Mouse (Mus musculus) cerebellum, postnatal 36 days (tissue): ENCODE measurements around the gene Tob2.

ENCODE experiments used
- DNase-seq, 2 experiments: peaks; one replicate each; pipeline ENCODE4 v3.0.0; 2021 to 2022; ENCODE audit warnings: mixed read lengths in 2 of 2

The Tob2 gene

DNA sequence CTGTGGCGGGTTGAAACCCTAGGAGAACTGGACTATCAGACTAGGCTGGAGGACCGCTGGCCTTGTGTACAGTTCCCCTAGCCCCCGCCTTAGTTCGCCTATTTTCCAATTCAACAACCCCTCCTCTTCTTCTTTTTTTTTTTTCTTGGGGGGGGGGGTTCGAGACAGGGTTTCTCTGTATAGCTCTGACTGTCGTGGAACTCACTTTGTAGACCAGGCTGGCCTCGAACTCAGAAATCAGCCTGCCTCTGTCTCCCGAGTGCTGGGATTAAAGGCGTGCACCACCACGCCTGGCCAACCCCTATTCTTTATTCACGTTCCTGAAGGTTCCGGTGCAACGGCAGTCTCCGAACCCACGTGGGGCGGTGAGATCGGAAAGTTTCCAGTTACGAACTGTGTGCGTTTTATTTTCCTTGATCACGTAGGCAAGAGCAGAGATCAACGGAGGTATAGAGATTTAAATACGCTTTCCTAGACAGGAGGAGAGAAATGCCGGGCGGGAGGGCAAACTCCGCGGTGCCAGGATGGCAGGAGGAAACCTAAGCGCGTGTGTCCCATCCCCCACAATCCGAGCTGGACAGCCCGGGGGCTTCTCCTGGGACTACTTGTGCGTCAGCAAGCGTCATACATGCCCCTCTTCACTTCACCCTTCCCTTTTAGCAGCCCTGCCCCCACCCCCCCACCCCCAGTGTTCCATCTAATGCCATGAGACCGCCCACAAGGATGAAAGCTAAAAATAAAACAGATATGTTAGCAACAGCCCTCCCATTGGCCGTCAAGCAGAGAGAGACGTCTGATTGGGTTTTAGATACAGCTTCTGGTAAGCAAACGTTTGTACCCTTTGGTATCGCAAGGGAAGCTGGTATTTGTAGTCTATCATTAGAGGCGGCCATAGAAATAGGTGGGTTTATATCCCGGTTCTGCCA is 997 bp upstream of the Tob2 start:
- DNase-seq: peak; percentile 78 to 86

DNA sequence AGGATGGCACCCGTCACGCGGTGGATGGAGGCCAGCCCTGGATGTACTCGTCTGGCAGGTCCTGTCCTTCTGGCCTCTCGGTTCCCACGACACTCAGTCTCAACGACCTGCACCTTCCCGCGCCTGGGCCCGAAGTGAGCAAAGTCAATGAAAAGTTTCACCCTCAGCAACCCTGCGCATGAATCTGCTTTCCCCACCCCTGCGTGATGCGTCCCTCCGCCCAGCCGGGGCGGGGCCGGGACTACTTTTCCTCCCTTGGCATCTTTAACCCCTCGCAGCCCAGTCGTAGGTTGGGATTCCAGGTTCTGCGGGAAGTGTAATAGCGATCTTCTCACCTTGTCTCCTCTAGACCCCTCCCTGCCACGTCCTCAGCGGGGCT is 469 bp downstream of the Tob2 start:
- peak; percentile 93 to 96 for DNase-seq

DNA sequence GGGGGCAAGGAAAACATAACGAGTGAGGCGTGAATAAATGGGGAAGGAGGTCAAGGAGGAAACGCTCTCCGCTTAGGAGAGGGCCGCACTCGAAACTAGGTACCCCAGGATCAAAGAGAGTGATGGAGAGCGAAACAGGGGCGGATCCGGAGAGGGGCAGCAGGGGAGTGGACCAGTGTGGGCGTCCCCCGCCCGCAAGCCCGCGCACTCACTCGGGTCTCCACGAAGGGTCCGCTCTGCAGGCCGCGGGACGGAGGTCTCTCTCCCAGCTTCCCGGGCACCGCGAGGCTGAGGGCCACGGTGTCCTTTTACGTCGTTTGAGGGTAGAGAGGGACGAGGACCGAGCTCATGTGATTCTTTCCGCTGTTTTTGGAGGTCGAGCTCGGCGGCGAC is 876 bp downstream of the Tob2 start:
- no peak for DNase-seq

DNA sequence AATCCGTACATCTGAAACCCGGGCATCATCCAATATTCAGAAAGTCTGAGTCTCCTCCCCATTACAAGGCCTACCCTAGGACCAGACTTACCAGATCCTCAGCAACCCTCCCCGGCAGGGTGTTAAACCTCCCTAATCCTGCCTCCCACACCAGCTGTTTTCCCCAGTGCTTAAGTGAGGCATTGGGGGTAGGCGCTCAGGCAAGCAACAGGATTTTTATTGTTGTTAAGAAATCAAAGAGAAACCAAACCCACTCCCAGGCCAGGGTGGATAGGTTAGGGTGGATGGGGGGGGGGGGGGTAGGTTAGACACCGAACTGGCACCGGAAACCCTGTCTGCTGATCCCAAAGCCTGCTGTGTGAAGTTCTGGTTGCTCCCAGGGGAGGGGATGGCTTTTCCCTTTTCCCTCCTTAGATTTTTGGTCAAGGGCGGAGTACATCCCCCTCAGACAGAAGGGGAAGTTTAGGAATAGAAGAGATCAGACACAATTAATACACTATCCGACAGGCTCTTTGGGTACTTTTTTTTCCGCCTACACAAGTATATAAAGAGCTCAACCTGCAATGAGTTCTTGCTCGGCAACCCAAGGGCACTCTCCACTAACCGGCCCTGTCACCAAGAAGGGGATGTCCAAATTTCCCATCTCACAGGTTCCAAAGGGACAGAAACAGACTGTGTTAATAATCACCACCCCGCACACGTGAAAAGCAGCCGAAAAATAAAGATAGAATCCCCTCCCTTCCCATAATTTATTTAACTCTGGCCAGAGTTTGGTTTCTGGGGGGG is 1.5 kb downstream of the Tob2 start:
- peak in 1 of 2 experiments; percentile 35 for DNase-seq

DNA sequence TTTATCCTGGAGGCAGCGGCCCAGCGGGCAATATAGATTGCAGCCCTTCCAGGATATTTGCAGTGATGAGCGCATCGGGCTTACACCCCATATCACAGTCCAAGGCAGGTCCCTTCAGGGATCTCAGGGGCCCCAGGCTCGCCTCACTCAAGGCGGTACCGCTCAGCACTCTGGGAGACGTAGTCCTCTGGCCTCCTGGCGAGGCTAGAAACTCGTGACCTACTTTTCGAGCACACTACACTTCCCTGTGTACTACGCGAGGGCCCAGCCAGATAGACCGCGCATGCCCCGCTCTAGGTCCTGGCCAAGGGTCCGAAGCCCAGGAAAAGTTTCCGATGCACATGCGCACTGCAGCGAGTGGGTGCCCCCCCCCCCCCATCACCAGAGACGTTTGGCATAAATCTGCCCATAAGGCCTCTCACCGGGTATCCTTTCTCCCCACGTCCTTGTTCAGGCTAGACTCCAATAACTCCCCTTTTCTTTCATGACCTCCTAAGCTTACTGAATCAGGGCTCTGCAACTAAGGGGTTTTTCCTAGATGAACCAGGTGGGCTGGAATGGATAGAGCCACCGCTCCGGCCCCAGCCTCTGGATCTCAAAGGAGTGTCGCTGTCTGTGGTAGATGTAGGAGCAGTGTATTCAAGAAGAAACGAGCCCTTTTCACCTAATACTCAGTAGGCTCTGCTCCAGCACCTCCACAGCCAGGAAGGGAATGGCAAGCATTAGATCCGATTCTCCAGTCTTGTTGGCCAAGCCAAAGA is 2.4 kb downstream of the Tob2 start:
- DNase-seq: peak; percentile 90 to 92

- DNase-seq: no peak
These were observed 5.5 kb downstream of the Tob2 start for GRCm38 (mm10) chr15:81853081-81853480.

DNA sequence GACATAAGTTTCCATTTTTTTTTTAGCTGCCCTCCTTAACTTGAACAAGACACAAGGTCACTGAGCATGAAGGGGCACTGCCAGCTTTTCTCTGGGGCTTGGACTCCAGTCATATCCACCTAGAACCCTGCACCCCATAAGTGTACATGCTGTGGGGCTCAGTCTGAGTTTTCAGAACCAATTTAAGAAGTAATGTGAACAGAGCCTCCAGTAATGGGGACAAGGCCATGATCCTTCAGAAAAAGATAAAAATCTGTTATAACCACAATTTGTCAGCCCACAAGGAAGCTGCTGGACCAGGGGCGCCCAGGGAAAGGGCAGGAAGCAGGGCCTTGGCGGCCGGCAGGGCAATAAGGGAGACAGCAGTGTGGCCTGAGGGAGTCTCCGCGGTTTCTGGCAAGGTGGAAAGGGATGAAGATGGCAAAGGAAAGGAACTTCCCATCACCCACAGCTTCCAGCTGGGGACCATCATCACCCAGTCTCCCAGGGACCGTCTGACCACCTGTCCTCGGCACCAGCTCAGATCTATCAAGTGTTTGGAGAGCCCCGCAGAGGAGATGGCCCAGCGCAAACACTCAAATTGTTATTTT is 6.1 kb downstream of the Tob2 start:
- DNase-seq: peak; percentile 48 to 57

DNA sequence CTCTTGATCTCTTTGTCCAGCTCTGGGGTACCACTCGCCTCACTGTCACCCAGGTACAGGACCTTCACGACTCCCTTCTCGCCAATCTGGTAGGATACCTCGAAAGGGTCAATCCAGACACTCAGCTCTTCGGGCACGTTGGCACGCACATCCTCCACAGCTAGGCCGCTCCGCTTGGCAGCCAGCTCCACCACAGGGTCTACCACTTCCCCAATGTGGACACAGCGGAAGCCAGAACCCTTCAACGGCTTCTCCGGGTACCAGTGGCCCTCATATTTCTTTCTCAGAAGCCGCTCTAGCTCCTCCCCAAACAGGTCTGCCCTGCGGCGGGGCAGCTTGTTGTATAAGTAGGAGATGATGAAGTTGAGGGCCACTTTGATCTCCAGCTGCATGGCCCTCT is 7.2 kb downstream of the Tob2 start:
- DNase-seq: no peak

DNA sequence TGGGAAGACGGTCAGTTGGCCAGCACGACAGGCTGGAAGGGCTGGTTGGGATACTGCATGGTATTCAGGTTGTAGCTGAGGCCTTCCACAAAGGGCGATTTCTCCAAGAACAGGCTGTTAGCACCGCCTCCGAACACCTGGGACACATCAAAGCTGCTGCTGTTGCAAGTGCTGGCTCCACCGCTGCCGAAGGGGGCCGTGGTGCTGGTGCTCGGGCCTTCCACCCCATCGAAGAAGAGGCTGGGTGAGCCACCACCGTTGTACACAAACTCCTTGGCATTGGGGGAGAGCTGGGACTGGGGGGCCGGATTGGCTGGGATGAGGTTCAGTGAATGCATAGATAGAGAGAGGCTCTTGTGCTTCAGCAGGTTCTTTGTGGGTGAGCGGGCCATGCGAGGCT is 7.9 kb downstream of the Tob2 start:
- DNase-seq: no peak

GRCm38 (mm10) chr15:81849104-81849503 is 9.5 kb downstream of the Tob2 start:
- DNase-seq: peak; percentile 68 to 69

GRCm38 (mm10) chr15:81848301-81848700 is 10.3 kb downstream of the Tob2 start:
- peak; percentile 51 to 62 for DNase-seq

GRCm38 (mm10) chr15:81847861-81848260 is 10.7 kb downstream of the Tob2 start:
- DNase-seq: no peak

- no peak for DNase-seq
These were observed 11.4 kb downstream of the Tob2 start for GRCm38 (mm10) chr15:81847161-81847560.

DNA sequence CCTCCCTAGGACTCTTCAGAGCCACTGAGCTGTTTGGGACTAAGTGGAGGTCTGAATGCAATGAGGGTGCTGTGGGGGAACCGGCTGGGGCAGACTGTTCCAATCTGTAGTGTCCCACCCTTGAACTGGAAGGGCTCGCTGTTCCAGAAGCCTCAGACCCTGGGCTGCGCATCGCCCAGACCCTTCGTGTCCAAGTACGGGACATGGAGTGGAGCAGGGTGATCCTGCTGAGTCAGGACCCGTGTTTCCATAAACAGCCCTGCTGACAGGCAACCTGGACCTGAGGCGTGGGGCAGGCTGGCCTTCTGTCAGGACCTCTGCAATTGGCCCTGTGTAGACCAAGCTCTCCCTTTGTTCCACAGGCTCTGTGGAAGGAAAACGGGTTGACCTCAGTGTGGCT is 11.8 kb downstream of the Tob2 start:
- no peak for DNase-seq

DNA sequence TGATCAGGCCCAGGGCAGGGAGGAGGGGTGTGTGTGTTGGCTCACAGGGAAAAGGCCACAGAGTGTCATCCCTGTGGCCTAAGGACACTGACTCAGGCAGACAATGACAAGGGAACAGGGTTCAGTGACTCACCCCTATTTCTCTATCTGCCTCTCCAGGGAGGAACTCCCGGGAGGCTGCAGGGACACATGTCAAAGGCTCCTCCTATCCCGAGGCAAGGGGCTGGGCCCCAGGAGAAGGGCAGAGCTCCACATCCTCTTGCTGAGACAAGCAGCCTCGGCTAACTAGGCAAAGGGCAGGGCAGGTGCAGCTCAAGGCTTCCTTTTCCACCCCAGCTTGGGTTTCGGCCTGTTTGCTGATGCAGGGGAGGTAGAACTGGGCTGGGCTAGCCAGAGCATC is 12.9 kb downstream of the Tob2 start:
- no peak for DNase-seq

DNA sequence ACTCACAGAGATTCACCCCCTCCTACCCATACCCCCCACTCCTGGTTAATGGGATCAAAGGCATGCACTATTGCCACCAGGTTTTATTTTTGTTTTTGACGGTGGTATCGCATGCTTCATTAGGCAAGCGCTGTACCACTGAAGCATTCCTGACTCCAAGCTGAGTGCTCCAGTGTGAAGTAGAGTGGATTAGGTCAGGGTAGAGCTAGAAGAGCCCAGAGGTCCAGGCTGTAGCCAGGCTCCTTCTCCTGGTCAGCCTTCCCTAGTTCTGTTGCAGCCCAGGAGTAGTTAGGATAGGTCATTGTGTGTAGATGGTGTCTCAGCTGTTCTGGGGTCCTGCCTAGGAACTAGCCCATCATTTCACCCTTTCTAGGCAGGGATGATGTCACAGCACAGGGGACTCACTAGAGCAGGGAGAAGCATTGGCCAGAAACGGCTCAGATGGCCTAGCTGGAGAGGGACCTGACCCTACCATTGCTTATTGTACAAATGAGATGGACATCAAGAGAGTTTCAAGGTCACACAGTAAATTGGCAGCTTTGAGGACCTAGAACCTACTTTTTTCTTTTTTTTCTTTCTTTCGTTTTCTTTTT is 13.5 kb downstream of the Tob2 start:
- no peak for DNase-seq

- DNase-seq: no peak
These were observed 16.3 kb downstream of the Tob2 start for GRCm38 (mm10) chr15:81842275-81842674.

DNA sequence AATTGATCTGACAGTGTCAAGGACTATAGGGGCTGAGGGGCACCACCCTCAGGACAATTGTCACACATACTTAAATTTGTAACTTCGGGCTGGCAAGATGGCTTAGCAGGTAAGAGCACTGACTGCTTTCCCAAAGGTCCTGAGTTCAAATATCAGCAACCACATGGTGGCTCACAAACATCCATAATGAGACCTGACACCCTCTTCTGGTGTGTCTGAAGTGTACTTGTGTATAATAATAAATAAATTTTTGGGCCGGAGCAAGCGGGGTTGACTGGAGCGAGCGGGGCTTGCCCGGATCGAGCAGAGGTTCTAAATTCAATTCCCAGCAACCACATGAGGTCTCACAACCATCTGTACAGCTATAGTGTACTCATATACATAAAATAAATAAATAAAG is 18.3 kb downstream of the Tob2 start:
- DNase-seq: no peak

DNA sequence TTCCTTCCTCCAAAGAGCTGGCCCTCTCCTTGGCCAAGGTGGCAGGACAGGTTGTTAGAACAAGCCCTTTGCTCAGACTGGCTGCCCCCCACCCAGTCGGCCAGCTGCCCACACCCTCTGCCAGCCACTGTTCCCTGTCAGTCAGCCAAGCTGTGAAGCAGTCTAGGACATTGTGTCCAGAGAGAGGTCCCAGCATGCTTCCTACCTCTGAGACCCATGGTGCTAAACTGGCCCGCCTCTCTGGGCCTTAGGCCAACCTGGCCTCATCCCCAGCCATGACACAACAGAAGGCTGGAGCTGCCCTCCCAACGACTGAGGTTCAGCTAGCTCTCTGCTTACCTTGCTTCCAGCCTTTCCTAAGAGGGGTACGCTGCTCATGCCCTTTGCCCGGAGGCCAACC is 19.0 kb downstream of the Tob2 start:
- DNase-seq: peak; percentile 95 to 99

- no peak for DNase-seq
These were observed 19.9 kb downstream of the Tob2 start for GRCm38 (mm10) chr15:81838554-81839235.

GRCm38 (mm10) chr15:81836966-81837920 is 21.4 kb downstream of the Tob2 start:
- DNase-seq: no peak
